Mouse (Mus musculus): ENCODE measurements around the gene Tmem231. TPM values are rescaled to one million over a fixed set of nuclear protein-coding genes. Genes with fewer than 3 reads are reported as not detected.

The Tmem231 gene
- total RNA-seq (2023), result under 1 TPM; 0.42 to 0.92 TPM

GRCm38 (mm10) chr8:111933348-111934076 is at the start of gene Tmem231:
TSS of gene Tmem231 (minus strand) at chr8:111933881.

GRCm38 (mm10) chr8:111940171-111941100 is 6.8 kb upstream of the Tmem231 start, which contains the start of gene Gabarapl2:
TSS of gene Gabarapl2 (plus strand) at chr8:111940703.

GRCm38 (mm10) chr8:111909621-111910450 is 23.8 kb downstream of the Tmem231 start, which contains the start of gene Chst5:
TSS of gene Chst5 (minus strand) at chr8:111910447.

GRCm38 (mm10) chr8:111876355-111876948 is 57.2 kb downstream of the Tmem231 start, which contains the start of gene Tmem170:
TSS of gene Tmem170 (minus strand) at chr8:111876750.

Other genes starting within 250 kb of the Tmem231 start
- not detected for gene Ctrb1, start 242.9 kb downstream of the Tmem231 start, total RNA-seq (2023)
- gene Bcar1, start 190.1 kb downstream of the Tmem231 start, total RNA-seq (2023), result not detected
- 10 to 100 TPM; 26.4 to 26.6 TPM for gene Cfdp1, start 79.6 kb downstream of the Tmem231 start, total RNA-seq (2023)
- 1 to 10 TPM; 3.1 TPM for gene Tmem170, start 57.1 kb downstream of the Tmem231 start, total RNA-seq (2023)
- not detected for gene Chst5, start 23.4 kb downstream of the Tmem231 start, total RNA-seq (2023)
- 10 to 100 TPM; 83.3 to 92.3 TPM for gene Gabarapl2, start 6.8 kb upstream of the Tmem231 start, total RNA-seq (2023)
- gene Adat1, start 58.4 kb upstream of the Tmem231 start, total RNA-seq (2023), result under 1 TPM; 0.83 to 0.97 TPM
- 10 to 100 TPM; 52.2 to 54.9 TPM for gene Kars, start 77.4 kb upstream of the Tmem231 start, total RNA-seq (2023)
- gene Terf2ip, start 77.5 kb upstream of the Tmem231 start, total RNA-seq (2023), result 1 to 10 TPM; 6.5 to 9.0 TPM
- gene Gm6793, start 81.2 kb upstream of the Tmem231 start, total RNA-seq (2023), result not detected

Measured in neutrophil, adult 83 days (primary cell).